Mouse (Mus musculus) MEL (cell line): Measurements from ENCODE around the gene Drosha.

Experiments used
- CTCF ChIP-seq, 3 experiments: IDR thresholded peaks in 2 of 3; conservative IDR thresholded peaks in 1 of 3; 2 replicates each; pipeline ENCODE4 v1.5.1; 2011 to 2012; ENCODE audit warnings: low read length in 3 of 3, low read depth in 2 of 3, mild to moderate bottlenecking in 2 of 3, improper control_type of control experiment in 1 of 3, inconsistent platforms in 1 of 3, mixed read lengths in 1 of 3, moderate library complexity in 1 of 3; ENCODE audit not compliant: control insufficient read depth in 1 of 3, insufficient read depth in 1 of 3, poor library complexity in 1 of 3, severe bottlenecking in 1 of 3
- MAX ChIP-seq: IDR thresholded peaks from 2 replicates; pipeline ENCODE4 v1.6.1; 2011; ENCODE audit warnings: low read length, improper control_type of control experiment
- POLR2A ChIP-seq, 2 experiments: IDR thresholded peaks; 2 replicates each; pipeline ENCODE4 v1.6.1; 2011 to 2012; ENCODE audit warnings: low read length in 2 of 2, mild to moderate bottlenecking in 2 of 2, control low read depth in 1 of 2, improper control_type of control experiment in 1 of 2, low read depth in 1 of 2, moderate library complexity in 1 of 2; ENCODE audit not compliant: control insufficient read depth in 1 of 2, insufficient read depth in 1 of 2, poor library complexity in 1 of 2
- RCOR1 ChIP-seq: IDR thresholded peaks from 2 replicates; pipeline ENCODE4 v1.6.1; 2012; ENCODE audit warnings: low read depth, mild to moderate bottlenecking, inconsistent platforms, low read length, improper control_type of control experiment

DNA sequence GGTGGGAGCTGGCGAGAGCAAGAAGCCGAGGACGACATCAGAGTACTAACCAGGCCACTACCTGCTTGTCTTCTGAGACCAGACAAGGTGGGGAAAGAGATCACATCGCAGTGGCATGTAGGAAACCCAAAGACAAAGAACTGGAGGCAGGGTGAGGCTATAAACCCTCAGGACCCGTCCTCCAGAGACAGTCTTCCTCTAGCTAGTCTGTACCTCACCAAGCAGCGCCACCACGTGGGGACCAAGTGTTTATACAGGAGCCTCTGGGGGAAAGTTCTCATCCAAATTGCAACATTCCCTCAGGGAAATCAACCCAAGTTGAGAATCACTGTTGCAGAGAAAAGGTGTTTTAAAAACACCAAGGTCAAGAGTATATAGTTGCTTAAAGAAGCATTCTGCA lies 18.2 kb downstream of the Drosha start:
- no peak for TF ChIP-seq RCOR1
- TF ChIP-seq CTCF (IDR thresholded peaks at IDR 0.05 in 2 of 3, conservative IDR thresholded peaks at IDR 0.05 in 1 of 3; ENCODE audit: control insufficient read depth in 1 of 3, insufficient read depth in 1 of 3, low read depth in 2 of 3, low read length in 3 of 3, poor library complexity in 1 of 3, severe bottlenecking in 1 of 3): peak in 2 of 3 experiments; percentile 17 to 43; a peak in 3 of 6 replicates
- no peak for TF ChIP-seq POLR2A (IDR thresholded peaks at IDR 0.05; ENCODE audit: control insufficient read depth in 1 of 2, insufficient read depth in 1 of 2, low read depth in 1 of 2, low read length in 2 of 2, poor library complexity in 1 of 2)
- TF ChIP-seq MAX: no peak
